Mouse (Mus musculus): ENCODE measurements at regions not wholly inside any gene's neighbourhood (a gene's known extent, or its start where the extent isn't known, plus 50 kb on each side); places are given as distances from the start of the nearest gene placed in this dataset.
A peak's percentile ranks its signal among the peaks of the same experiment; 100 is the strongest.

- DNase-seq (ENCODE audit: extremely low read depth, insufficient read length, low spot score) = no peak
Observed at GRCm38 (mm10) chr11:31615107-31615811, 56.4 kb downstream of the Bod1 start.

- no peak for DNase-seq (ENCODE audit: extremely low read depth, insufficient read length, low spot score)
Observed at GRCm38 (mm10) chr11:31614394-31614713, 57.3 kb downstream of the Bod1 start.

- DNase-seq (ENCODE audit: extremely low read depth, insufficient read length, low spot score) = no peak
Observed at GRCm38 (mm10) chr11:31613688-31614393, 57.8 kb downstream of the Bod1 start.

GRCm38 (mm10) chr11:31608458-31608857 lies 63.2 kb downstream of the Bod1 start:
- no peak for DNase-seq (ENCODE audit: extremely low read depth, insufficient read length, low spot score)

- DNase-seq (ENCODE audit: extremely low read depth, insufficient read length, low spot score) = no peak
Observed at GRCm38 (mm10) chr11:31601499-31601898, 70.2 kb downstream of the Bod1 start.

- no peak for DNase-seq (ENCODE audit: extremely low read depth, insufficient read length, low spot score)
Observed at GRCm38 (mm10) chr11:31593604-31594003, 78.1 kb downstream of the Bod1 start.

GRCm38 (mm10) chr11:31592061-31592460 lies 79.6 kb downstream of the Bod1 start:
- no peak for DNase-seq (ENCODE audit: extremely low read depth, insufficient read length, low spot score)

- DNase-seq (ENCODE audit: extremely low read depth, insufficient read length, low spot score) = no peak
Observed at GRCm38 (mm10) chr11:31591037-31591554, 80.6 kb downstream of the Bod1 start.

GRCm38 (mm10) chr11:31574941-31575340 lies 96.7 kb downstream of the Bod1 start:
- no peak for DNase-seq (ENCODE audit: extremely low read depth, insufficient read length, low spot score)

GRCm38 (mm10) chr11:31564742-31565510 lies 106.8 kb downstream of the Bod1 start:
- DNase-seq (ENCODE audit: extremely low read depth, insufficient read length, low spot score) = no peak

- peak; percentile 78 for DNase-seq (ENCODE audit: extremely low read depth, insufficient read length, low spot score)
Observed at GRCm38 (mm10) chr11:31563826-31564741, 107.6 kb downstream of the Bod1 start.

- no peak for DNase-seq (ENCODE audit: extremely low read depth, insufficient read length, low spot score)
Observed at GRCm38 (mm10) chr11:31562954-31563353, 108.7 kb downstream of the Bod1 start.

- DNase-seq (ENCODE audit: extremely low read depth, insufficient read length, low spot score) = no peak
Observed at GRCm38 (mm10) chr11:31560775-31561174, 110.9 kb downstream of the Bod1 start.

GRCm38 (mm10) chr11:31555042-31555441 lies 116.6 kb downstream of the Bod1 start:
- peak; percentile 59 for DNase-seq (ENCODE audit: extremely low read depth, insufficient read length, low spot score)

GRCm38 (mm10) chr11:31551614-31552271 lies 119.9 kb downstream of the Bod1 start:
- DNase-seq (ENCODE audit: extremely low read depth, insufficient read length, low spot score) = no peak

GRCm38 (mm10) chr11:31550747-31551613 lies 120.7 kb downstream of the Bod1 start:
- DNase-seq (ENCODE audit: extremely low read depth, insufficient read length, low spot score) = no peak

- peak; percentile 90 for DNase-seq (ENCODE audit: extremely low read depth, insufficient read length, low spot score)
Observed at GRCm38 (mm10) chr11:31545514-31545913, 126.2 kb downstream of the Bod1 start.

GRCm38 (mm10) chr11:31542635-31543219 lies 129.0 kb downstream of the Bod1 start:
- DNase-seq (ENCODE audit: extremely low read depth, insufficient read length, low spot score) = no peak

GRCm38 (mm10) chr11:31541425-31541824 lies 130.3 kb downstream of the Bod1 start:
- DNase-seq (ENCODE audit: extremely low read depth, insufficient read length, low spot score) = no peak

Data from 3134 (cell line).